Mouse (Mus musculus): ENCODE results near the gene Otulinl. TPM values are rescaled to one million over a fixed set of nuclear protein-coding genes. Genes with fewer than 3 reads are reported as not detected.

Gene Otulinl
- polyA plus RNA-seq, 1 experiment from 2014 or later: 7.6 TPM

- Histone ChIP-seq H3K4me3 (ENCODE audit: low read length) (no peak overlapping the region), H3K27me3 (ENCODE audit: control insufficient read depth, insufficient read depth, low read length) (no peaks in the 10 kb centered on the region), H3K4me2 (ENCODE audit: low read depth, low read length) (no peak overlapping the region), H3K9me3 (replicated peaks; ENCODE audit: control insufficient read depth, low read length) (no peaks in the 10 kb centered on the region), H3K4me1 (ENCODE audit: control insufficient read depth, insufficient read depth, low read length) (peaks cover 37% of the 10 kb centered on the region), H3K27ac (ENCODE audit: low read length) (peak overlapping the region; percentile 95), H3K9ac (ENCODE audit: low read length) (no peak overlapping the region), H3K36me3 (ENCODE audit: control insufficient read depth, insufficient read depth) (peaks cover 9% of the 10 kb centered on the region)
- ATAC-seq (replicated peaks; ENCODE audit: extremely low read depth, insufficient read depth, low FRiP score): no peak
- 71% methylated on average over 3 of the region's 3 CpGs for WGBS
Observed at GRCm38 (mm10) chr15:27619683-27620082, 61.7 kb downstream of the Otulinl start.

GRCm38 (mm10) chr15:27618778-27619533 is 62.4 kb downstream of the Otulinl start:
- H3K4me1 ChIP-seq (ENCODE audit: control insufficient read depth, insufficient read depth, low read length): peaks cover 32% of the 10 kb centered on the region
- H3K9ac ChIP-seq (ENCODE audit: low read length): peak overlapping the region; percentile 65
- peaks cover 11% of the 10 kb centered on the region for H3K36me3 ChIP-seq (ENCODE audit: control insufficient read depth, insufficient read depth)
- no peak overlapping the region for H3K4me3 ChIP-seq (ENCODE audit: low read length)
- peak overlapping the region; percentile 48 for H3K4me2 ChIP-seq (ENCODE audit: low read depth, low read length)
- no peaks in the 10 kb centered on the region for H3K9me3 ChIP-seq (replicated peaks; ENCODE audit: control insufficient read depth, low read length)
- peak overlapping the region; percentile 95 for H3K27ac ChIP-seq (ENCODE audit: low read length)
- H3K27me3 ChIP-seq (ENCODE audit: control insufficient read depth, insufficient read depth, low read length): no peaks in the 10 kb centered on the region
- WGBS: 30% methylated on average over 6 of the region's 6 CpGs
- ATAC-seq (replicated peaks; ENCODE audit: extremely low read depth, insufficient read depth, low FRiP score): peak; percentile 88

- no peak overlapping the region for H3K27ac ChIP-seq (ENCODE audit: low read length)
- peaks cover 27% of the 10 kb centered on the region for H3K4me1 ChIP-seq (ENCODE audit: control insufficient read depth, insufficient read depth, low read length)
- WGBS: 70% methylated on average over 3 of the region's 3 CpGs
- no peak overlapping the region for H3K9ac ChIP-seq (ENCODE audit: low read length)
- H3K36me3 ChIP-seq (ENCODE audit: control insufficient read depth, insufficient read depth): peaks cover 10% of the 10 kb centered on the region
- no peak overlapping the region for H3K4me3 ChIP-seq (ENCODE audit: low read length)
- no peak for ATAC-seq (replicated peaks; ENCODE audit: extremely low read depth, insufficient read depth, low FRiP score)
- H3K4me2 ChIP-seq (ENCODE audit: low read depth, low read length): no peak overlapping the region
- H3K9me3 ChIP-seq (replicated peaks; ENCODE audit: control insufficient read depth, low read length): no peaks in the 10 kb centered on the region
- H3K27me3 ChIP-seq (ENCODE audit: control insufficient read depth, insufficient read depth, low read length): no peaks in the 10 kb centered on the region
Observed at GRCm38 (mm10) chr15:27617227-27617626, 64.2 kb downstream of the Otulinl start.

GRCm38 (mm10) chr15:27616159-27616558 is 65.2 kb downstream of the Otulinl start:
- WGBS: 45% methylated on average over 4 of the region's 4 CpGs
- peak overlapping the region; percentile 54; the same call in 1 of the 2 replicates for H3K27ac ChIP-seq (ENCODE audit: low read length)
- no peak overlapping the region for H3K4me2 ChIP-seq (ENCODE audit: low read depth, low read length)
- no peaks in the 10 kb centered on the region for H3K9me3 ChIP-seq (replicated peaks; ENCODE audit: control insufficient read depth, low read length)
- no peak overlapping the region for H3K9ac ChIP-seq (ENCODE audit: low read length)
- peak; percentile 26; the same call in 1 of the 2 replicates for ATAC-seq (replicated peaks; ENCODE audit: extremely low read depth, insufficient read depth, low FRiP score)
- H3K4me1 ChIP-seq (ENCODE audit: control insufficient read depth, insufficient read depth, low read length): peaks cover 26% of the 10 kb centered on the region
- peaks cover 13% of the 10 kb centered on the region for H3K36me3 ChIP-seq (ENCODE audit: control insufficient read depth, insufficient read depth)
- H3K4me3 ChIP-seq (ENCODE audit: low read length): no peak overlapping the region
- H3K27me3 ChIP-seq (ENCODE audit: control insufficient read depth, insufficient read depth, low read length): no peaks in the 10 kb centered on the region

- no peak for ATAC-seq (replicated peaks; ENCODE audit: extremely low read depth, insufficient read depth, low FRiP score)
- Histone ChIP-seq H3K36me3 (ENCODE audit: control insufficient read depth, insufficient read depth) (peaks cover 25% of the 10 kb centered on the region), H3K4me2 (ENCODE audit: low read depth, low read length) (no peak overlapping the region), H3K9ac (ENCODE audit: low read length) (no peak overlapping the region), H3K4me3 (ENCODE audit: low read length) (no peak overlapping the region), H3K9me3 (replicated peaks; ENCODE audit: control insufficient read depth, low read length) (no peaks in the 10 kb centered on the region), H3K27ac (ENCODE audit: low read length) (no peak overlapping the region), H3K4me1 (ENCODE audit: control insufficient read depth, insufficient read depth, low read length) (peaks cover 10% of the 10 kb centered on the region), H3K27me3 (ENCODE audit: control insufficient read depth, insufficient read depth, low read length) (no peaks in the 10 kb centered on the region)
- 91% methylated on average over 4 of the region's 4 CpGs for WGBS
Observed at GRCm38 (mm10) chr15:27613255-27613654, 68.1 kb downstream of the Otulinl start.

- Histone ChIP-seq H3K4me2 (ENCODE audit: low read depth, low read length) (no peak overlapping the region), H3K9ac (ENCODE audit: low read length) (no peak overlapping the region), H3K36me3 (ENCODE audit: control insufficient read depth, insufficient read depth) (peaks cover 26% of the 10 kb centered on the region), H3K4me1 (ENCODE audit: control insufficient read depth, insufficient read depth, low read length) (peaks cover 10% of the 10 kb centered on the region), H3K27me3 (ENCODE audit: control insufficient read depth, insufficient read depth, low read length) (no peaks in the 10 kb centered on the region), H3K4me3 (ENCODE audit: low read length) (no peak overlapping the region), H3K27ac (ENCODE audit: low read length) (no peak overlapping the region), H3K9me3 (replicated peaks; ENCODE audit: control insufficient read depth, low read length) (no peaks in the 10 kb centered on the region)
- WGBS: 52% methylated on average over 6 of the region's 6 CpGs
- peak; percentile 54 for ATAC-seq (replicated peaks; ENCODE audit: extremely low read depth, insufficient read depth, low FRiP score)
Observed at GRCm38 (mm10) chr15:27612533-27613221, 68.7 kb downstream of the Otulinl start.

GRCm38 (mm10) chr15:27609554-27609953 is 71.8 kb downstream of the Otulinl start:
- H3K36me3 ChIP-seq (ENCODE audit: control insufficient read depth, insufficient read depth): peaks cover 35% of the 10 kb centered on the region
- no peak overlapping the region for H3K9ac ChIP-seq (ENCODE audit: low read length)
- no peak overlapping the region for H3K27ac ChIP-seq (ENCODE audit: low read length)
- no peaks in the 10 kb centered on the region for H3K9me3 ChIP-seq (replicated peaks; ENCODE audit: control insufficient read depth, low read length)
- WGBS: 73% methylated on average over 4 of the region's 4 CpGs
- ATAC-seq (replicated peaks; ENCODE audit: extremely low read depth, insufficient read depth, low FRiP score): no peak
- peaks cover 4% of the 10 kb centered on the region; the same call in 1 of the 2 replicates for H3K4me1 ChIP-seq (ENCODE audit: control insufficient read depth, insufficient read depth, low read length)
- H3K4me3 ChIP-seq (ENCODE audit: low read length): no peak overlapping the region
- H3K27me3 ChIP-seq (ENCODE audit: control insufficient read depth, insufficient read depth, low read length): no peaks in the 10 kb centered on the region
- no peak overlapping the region for H3K4me2 ChIP-seq (ENCODE audit: low read depth, low read length)

- Histone ChIP-seq H3K27me3 (ENCODE audit: control insufficient read depth, insufficient read depth, low read length) (no peaks in the 10 kb centered on the region), H3K4me1 (ENCODE audit: control insufficient read depth, insufficient read depth, low read length) (0 out of 2 replicates have a peak, but pooled peaks cover 3% of the 10 kb centered on the region), H3K4me3 (ENCODE audit: low read length) (no peak overlapping the region), H3K27ac (ENCODE audit: low read length) (no peak overlapping the region), H3K9me3 (replicated peaks; ENCODE audit: control insufficient read depth, low read length) (no peaks in the 10 kb centered on the region), H3K9ac (ENCODE audit: low read length) (no peak overlapping the region), H3K4me2 (ENCODE audit: low read depth, low read length) (no peak overlapping the region), H3K36me3 (ENCODE audit: control insufficient read depth, insufficient read depth) (peaks cover 29% of the 10 kb centered on the region)
- 78% methylated on average over 3 of the region's 3 CpGs for WGBS
- ATAC-seq (replicated peaks; ENCODE audit: extremely low read depth, insufficient read depth, low FRiP score): no peak
Observed at GRCm38 (mm10) chr15:27605252-27605651, 76.1 kb downstream of the Otulinl start.
